Mouse (Mus musculus) induced T-regulatory cell, adult 2 months (primary cell): ENCODE data around the gene Tpi1.
A peak's percentile ranks its signal among the peaks of the same experiment; 100 is the strongest.
"Not testable (repeated sequence)": the region's sequence is repeated elsewhere in the genome, so short reads cannot be mapped to it uniquely, and the experiment has no call there.

Experiments
- DNase-seq: peaks from one replicate; pipeline ENCODE4 v3.0.0-alpha.2; 2012; ENCODE audit warnings: low read depth

Gene Tpi1

GRCm38 (mm10) chr6:124809052-124809774 is 4.9 kb downstream of the Tpi1 start:
- peak; percentile 75 for DNase-seq

GRCm38 (mm10) chr6:124808358-124809012 is 5.6 kb downstream of the Tpi1 start, which contains the start of gene Spsb2:
TSS of gene Spsb2 (plus strand) at chr6:124808661.
- peak; percentile 57 for DNase-seq

GRCm38 (mm10) chr6:124807986-124808357 is 6.1 kb downstream of the Tpi1 start:
- DNase-seq = no peak

- no peak for DNase-seq
Observed at GRCm38 (mm10) chr6:124807366-124807765, 6.7 kb downstream of the Tpi1 start.

GRCm38 (mm10) chr6:124806446-124807140 is 7.5 kb downstream of the Tpi1 start:
- DNase-seq = no peak

- peak; percentile 93 for DNase-seq
Observed at GRCm38 (mm10) chr6:124805341-124806321, 8.5 kb downstream of the Tpi1 start.

- DNase-seq = no peak
Observed at GRCm38 (mm10) chr6:124804341-124804740, 9.8 kb downstream of the Tpi1 start.

GRCm38 (mm10) chr6:124803691-124804090 is 10.4 kb downstream of the Tpi1 start:
- DNase-seq = not testable (repeated sequence)

GRCm38 (mm10) chr6:124803061-124803460 is 11.0 kb downstream of the Tpi1 start:
- no peak for DNase-seq

- peak; percentile 56 for DNase-seq
Observed at GRCm38 (mm10) chr6:124802400-124802799, 11.7 kb downstream of the Tpi1 start.

- DNase-seq = no peak
Observed at GRCm38 (mm10) chr6:124796200-124796599, 17.9 kb downstream of the Tpi1 start.

GRCm38 (mm10) chr6:124795781-124796180 is 18.3 kb downstream of the Tpi1 start:
- no peak for DNase-seq

- no peak for DNase-seq
Observed at GRCm38 (mm10) chr6:124791911-124792310, 22.2 kb downstream of the Tpi1 start.

GRCm38 (mm10) chr6:124790121-124790520 is 24.0 kb downstream of the Tpi1 start:
- no peak for DNase-seq

GRCm38 (mm10) chr6:124789519-124789918 is 24.6 kb downstream of the Tpi1 start:
- DNase-seq = no peak

GRCm38 (mm10) chr6:124787722-124788121 is 26.4 kb downstream of the Tpi1 start:
- no peak for DNase-seq

GRCm38 (mm10) chr6:124786756-124787420 is 27.2 kb downstream of the Tpi1 start:
- no peak for DNase-seq

- DNase-seq = peak; percentile 84
Observed at GRCm38 (mm10) chr6:124782436-124782835, 31.7 kb downstream of the Tpi1 start.

GRCm38 (mm10) chr6:124780917-124781316 is 33.2 kb downstream of the Tpi1 start:
- DNase-seq = no peak

GRCm38 (mm10) chr6:124779984-124780416 is 34.1 kb downstream of the Tpi1 start:
- DNase-seq = no peak
